Mouse (Mus musculus) inflammation-experienced regulatory T-cells, adult 6 months (primary cell): ENCODE measurements around the gene Mvb12b. TPM values are rescaled to one million over a fixed set of nuclear protein-coding genes. Genes with fewer than 3 reads are reported as not detected.
A peak's percentile ranks its signal among the peaks of the same experiment; 100 is the strongest.

ENCODE experiments used
- ATAC-seq: one replicate; pipeline ENCODE4 v1.8.0; 2017
- polyA plus RNA-seq, 3 experiments: library from polyadenylated mRNA; unstranded; fragments of 100-300 nt; shearing (Covaris generic); gene quantifications; one replicate each; pipeline ENCODE4 v1.2.1; 2017

Gene Mvb12b
- polyA plus RNA-seq, 3 experiments from 2014 or later = 0.80 to 2.0 (median 1.9) TPM

DNA sequence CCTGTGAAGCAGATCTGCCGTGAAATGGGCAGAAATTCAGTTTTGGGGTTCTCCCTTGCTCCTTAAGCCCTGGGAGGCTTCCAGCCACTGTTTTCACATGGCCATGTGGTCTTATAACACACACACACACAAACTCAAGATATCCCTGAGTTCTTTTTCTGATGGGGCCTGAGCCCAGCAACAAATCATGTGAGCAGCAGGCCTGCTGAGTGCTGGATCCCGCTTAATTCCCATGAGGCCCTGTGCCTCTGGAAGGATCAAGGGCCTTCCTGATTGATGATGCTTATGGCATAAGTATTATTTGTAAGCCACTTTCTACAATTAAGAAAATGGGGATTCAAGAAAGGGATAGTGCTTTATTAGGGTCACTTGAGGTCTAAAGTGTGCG, 2.5 kb downstream of the Mvb12b start:
- no peak for ATAC-seq

DNA sequence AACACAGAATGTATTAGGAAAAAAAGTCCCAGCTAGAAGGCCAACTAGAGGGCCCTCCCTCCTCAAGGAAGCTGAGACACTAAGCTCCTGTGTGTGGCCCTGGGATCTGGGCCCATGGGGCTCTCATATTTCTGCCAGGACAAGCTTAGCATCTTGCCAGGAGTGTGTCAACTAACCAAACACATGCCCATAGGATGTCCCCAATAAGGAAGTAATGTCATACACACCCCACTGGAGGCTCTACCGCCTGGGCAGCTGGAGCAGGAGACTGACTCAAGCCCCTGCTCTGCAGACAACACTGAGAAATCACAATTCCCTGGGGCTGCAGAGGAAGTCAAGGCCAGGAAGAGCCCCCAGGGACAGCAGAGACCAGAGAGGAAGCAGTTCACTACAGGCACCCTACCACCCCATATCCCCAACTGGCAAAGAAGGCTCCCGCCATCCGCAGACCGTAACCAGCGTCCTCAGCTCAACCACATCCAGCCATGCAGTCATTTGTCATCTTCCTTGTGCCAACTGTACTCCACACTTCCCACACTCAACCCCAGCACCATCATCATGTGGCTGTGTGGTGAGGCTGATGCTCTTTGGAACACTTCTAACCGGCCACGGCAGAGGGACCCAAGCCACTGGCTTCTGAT, 3.0 kb downstream of the Mvb12b start:
- no peak for ATAC-seq

GRCm38 (mm10) chr2:33879223-33879622, 8.5 kb downstream of the Mvb12b start:
- ATAC-seq = no peak

- ATAC-seq = peak; percentile 38
Observed at GRCm38 (mm10) chr2:33878437-33878836, 9.3 kb downstream of the Mvb12b start.

DNA sequence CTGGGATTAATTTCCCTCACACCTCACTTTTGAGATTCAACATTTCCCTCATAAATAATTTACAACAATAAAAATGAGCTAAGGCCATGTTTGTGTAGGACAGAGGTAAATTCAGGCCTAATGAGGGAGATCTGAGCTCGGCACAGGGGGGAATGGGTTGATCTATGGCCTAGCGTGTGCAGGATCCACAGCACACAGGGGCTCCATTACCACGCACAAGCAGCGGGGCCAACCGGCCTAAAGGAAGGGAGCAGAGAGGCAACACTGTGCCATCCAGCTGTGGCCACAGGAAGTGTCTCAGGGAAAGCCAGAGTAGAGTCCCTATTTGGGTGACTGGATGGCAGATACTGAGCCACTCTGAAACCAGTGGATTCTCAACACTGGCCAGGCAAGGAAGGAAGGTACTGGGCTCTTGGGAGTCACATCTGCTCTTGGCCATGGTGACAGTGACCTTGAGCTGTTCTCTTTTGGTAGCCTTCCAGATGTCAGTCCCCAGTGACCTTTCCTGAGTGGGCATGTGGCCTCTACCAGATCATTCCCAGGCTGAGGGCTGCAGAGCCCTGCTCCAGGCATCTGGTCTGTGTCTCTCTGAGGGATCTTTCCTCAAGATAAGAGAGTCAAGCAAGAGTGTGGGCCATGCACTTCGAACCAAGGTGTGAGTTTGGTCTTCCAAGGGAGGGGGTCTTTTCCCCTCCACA, 9.9 kb downstream of the Mvb12b start:
- ATAC-seq = no peak

- ATAC-seq = no peak
Observed at GRCm38 (mm10) chr2:33876529-33877290, 11.0 kb downstream of the Mvb12b start.

GRCm38 (mm10) chr2:33875594-33875993, 12.2 kb downstream of the Mvb12b start:
- ATAC-seq = no peak

GRCm38 (mm10) chr2:33874856-33875576, 12.7 kb downstream of the Mvb12b start:
- ATAC-seq = no peak

GRCm38 (mm10) chr2:33874367-33874766, 13.4 kb downstream of the Mvb12b start:
- no peak for ATAC-seq

- no peak for ATAC-seq
Observed at GRCm38 (mm10) chr2:33873501-33873900, 14.2 kb downstream of the Mvb12b start.

DNA sequence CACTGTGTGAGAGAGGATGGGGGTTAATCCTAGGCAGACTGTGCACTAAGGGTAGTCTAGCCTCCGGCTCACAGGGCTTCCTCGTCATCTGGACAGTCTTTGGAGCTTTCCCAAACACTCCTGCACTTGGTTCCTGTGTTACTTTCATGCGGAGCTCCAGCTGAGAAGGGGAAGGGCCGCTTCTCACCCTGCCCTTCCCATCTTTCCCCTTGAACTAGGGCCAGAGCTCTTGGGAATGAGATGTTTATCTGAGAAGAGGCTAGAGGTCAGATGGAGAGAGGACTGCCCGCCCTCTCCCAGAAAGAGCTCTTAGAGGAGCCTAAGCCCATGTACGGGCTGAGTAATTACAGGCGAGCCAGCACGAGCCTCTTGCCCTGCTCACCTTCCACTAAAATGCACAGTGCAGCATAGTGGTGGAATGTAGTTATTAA, 14.9 kb downstream of the Mvb12b start:
- no peak for ATAC-seq

GRCm38 (mm10) chr2:33871181-33871520, 16.6 kb downstream of the Mvb12b start:
- ATAC-seq = no peak

DNA sequence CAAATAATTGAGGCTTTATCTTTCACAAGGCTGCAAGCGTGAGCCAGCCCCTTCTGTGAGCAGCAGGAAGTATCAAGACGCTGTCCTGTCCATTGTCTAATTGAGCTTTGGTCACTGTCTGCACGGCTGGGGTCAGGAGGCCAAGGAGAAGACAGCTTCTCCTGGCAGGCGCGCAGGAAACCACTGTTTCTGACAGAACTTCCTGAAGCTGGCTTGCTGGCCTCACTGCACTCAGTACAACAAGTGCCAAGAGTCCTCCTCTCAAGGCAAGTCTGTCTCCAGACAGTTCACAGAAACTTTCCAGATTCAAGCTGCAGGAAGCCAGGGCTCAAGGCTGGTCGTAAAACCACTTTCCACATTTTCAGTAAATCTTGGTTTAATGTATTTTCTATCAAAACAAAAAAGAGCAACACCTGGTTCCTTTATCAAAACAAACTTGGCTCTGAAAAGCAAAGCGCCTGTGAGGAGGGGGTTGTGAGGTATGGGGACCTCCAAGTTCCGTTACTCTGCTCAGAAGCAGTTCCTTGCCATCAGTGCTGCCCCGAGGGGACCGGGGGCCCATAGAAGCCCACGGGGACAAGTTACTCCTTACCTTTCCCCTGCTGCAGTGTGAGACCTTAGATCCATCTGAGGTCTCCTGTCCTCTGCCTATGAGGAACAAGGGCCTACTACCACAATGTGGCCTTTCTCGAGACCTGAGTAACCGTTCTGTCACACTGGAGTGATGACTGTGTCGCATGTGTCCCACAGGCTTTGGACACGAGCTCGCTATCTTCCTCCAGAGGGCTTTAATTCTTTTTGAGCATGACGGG, 17.2 kb downstream of the Mvb12b start:
- no peak for ATAC-seq

DNA sequence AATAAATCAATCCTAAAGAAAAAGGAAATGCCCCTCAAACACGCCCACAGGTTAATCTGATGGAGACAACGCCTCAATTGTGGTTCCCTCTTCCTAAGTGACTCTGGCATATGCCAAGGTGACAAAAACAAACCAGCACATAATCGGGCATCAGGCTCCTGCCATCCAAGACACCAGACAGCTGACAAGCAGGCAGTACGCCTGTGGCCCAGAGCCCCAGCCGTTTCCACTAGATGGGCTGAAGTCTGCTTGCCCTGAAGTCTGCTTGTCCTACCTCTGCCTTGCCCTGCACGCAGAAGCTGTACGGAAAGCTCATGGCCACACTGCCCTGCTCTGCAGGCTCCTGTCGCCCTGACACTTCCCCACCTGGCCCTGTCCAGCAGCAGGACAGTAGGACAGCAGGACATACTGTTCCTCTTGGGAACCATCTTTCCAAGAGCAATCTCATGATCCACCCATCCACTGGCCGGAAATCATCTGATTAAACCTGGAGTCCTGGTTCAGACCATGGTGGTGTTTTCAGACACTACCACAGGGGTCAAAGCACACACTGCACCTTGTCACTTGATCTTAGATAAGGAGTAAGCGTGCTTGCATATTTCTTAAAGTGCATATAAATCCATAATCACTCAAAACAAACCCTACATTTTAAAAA, 17.9 kb downstream of the Mvb12b start:
- ATAC-seq = no peak

GRCm38 (mm10) chr2:33868996-33869688, 18.6 kb downstream of the Mvb12b start:
- ATAC-seq = no peak

DNA sequence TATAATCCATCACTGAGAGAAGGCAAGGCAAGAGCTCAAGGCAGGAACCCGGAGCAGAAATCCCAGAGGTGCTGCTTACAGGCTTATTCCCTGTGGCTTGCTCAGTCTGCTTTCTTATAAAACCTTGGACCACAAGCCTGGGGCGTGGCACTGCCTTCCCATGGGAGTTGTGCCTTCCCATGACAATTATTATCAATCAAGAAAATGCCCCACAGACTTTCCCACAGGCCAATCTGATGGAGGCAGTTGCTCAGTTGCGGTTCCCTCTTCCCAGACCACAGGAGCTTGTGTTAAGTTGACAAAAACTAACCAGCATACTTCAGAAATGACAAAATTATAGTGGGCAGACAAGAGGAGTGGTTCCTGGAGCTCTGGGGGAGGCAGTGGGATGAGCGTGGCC, 19.4 kb downstream of the Mvb12b start:
- ATAC-seq = no peak

- ATAC-seq = no peak
Observed at GRCm38 (mm10) chr2:33856746-33857145, 31.0 kb downstream of the Mvb12b start.

DNA sequence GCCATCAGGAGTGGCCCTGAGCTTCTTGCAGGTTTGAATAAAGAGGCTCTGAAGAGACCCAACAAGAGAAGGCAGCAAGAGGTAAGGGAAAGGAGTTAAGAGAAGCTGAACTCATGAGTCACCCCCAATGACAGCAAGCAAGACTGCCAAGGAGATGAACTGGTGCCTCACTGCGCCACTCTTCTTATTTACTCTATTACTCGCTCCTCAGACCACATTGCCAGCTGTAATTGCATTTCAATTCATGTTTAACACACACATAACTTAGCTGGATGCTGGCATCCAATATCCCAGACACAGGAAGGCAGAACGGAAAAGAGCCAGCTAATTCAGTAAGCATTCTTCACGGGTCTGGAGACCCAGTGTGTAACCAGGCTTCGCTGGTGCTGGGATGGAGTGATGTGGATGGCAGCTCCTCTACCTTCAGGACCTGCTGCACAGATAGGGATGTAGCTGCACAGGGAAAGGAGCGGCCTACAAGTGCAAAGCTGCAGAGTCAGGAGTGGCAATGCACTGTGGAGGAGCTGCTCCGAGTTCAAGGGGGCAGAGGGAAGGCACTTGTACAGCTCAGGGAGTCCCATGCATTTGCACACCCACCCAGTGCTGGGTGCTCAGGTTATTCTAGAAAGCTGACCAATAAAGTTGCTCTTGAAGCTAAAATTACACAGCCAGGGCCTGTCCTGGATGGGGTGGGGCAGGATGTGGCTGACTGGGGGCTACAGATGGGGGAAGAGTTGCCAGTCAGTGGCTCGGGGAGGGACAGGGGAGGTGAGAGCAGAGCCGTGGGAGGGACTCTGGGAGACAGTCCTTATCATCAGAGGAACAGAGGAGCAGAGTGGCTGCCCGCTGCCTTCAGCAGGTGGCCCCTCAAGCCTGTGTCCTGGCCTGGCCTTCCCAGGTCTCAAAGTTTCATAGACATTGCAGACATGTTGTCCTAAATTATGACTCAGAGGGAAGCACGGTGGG, 34.5 kb downstream of the Mvb12b start:
- no peak for ATAC-seq

GRCm38 (mm10) chr2:33847196-33847834, 40.4 kb downstream of the Mvb12b start:
- ATAC-seq = no peak
